Mouse (Mus musculus): Measurements from ENCODE around the gene Zdhhc6. TPM values are rescaled to one million over a fixed set of nuclear protein-coding genes. Genes with fewer than 3 reads are reported as not detected.
A peak's percentile ranks its signal among the peaks of the same experiment; 100 is the strongest.

Gene Zdhhc6
- total RNA-seq, 1 experiment from 2014 or later = 64.5 TPM

DNA sequence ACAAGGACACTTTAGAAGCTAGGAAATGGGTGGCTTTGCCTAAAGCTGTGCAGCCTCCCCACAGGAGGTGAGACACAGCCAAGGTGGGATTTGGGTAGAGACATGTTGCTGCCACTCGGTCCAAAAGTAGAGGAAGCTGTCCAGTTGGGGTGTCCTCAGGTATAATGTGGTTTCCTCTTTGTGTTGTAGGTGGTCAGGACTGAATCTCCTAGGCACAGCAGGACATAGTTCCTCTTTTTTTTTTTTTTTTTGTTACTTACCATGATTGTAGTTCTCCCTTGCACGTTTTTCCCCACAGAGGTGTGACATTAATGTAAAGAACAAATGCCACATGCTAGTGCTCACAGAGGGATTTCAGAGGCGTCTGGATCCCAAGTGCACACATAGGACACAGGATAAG is 50.6 kb downstream of the Zdhhc6 start:
- ATAC-seq (replicated peaks; ENCODE audit: low read depth, poor library complexity, severe bottlenecking) = peak; percentile 66

DNA sequence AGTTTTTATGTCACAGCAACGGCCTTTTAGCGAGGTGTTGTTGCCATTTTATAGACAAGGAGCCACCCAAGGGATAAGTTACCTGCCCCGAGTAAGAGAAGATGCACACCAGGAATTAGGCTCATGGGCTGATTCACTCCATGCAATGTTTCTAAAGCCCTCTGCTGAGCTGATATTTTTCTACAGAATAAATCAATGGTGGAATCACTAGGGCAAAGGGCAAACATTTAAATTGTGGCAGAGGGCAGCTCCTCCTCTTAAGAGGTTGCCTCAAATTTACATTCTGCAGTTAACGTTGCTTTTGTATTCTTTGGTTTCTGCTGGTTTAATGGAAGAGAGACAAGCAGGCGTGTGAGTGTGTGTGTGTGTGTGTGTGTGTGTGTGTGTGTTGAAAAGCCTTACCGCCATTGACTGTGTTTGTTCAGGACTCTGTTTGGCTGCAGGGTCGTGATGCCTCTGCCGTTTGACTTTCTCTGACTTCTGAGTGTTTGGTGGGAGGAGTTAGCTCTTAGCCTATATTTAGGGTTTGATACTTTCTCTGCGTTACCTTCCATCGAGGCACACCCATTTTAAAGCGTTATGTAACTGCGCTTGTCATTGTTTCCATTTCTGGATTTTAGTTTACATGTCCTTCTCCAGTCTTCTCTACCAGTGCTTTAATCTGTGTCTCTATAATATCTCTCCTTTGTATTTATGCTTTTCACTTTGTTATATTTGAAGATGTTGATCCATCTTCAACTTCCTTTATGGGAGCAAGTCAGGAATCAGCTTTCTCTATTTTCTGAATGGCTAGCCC is 55.2 kb downstream of the Zdhhc6 start:
- no peak for ATAC-seq (replicated peaks; ENCODE audit: low read depth, poor library complexity, severe bottlenecking)

DNA sequence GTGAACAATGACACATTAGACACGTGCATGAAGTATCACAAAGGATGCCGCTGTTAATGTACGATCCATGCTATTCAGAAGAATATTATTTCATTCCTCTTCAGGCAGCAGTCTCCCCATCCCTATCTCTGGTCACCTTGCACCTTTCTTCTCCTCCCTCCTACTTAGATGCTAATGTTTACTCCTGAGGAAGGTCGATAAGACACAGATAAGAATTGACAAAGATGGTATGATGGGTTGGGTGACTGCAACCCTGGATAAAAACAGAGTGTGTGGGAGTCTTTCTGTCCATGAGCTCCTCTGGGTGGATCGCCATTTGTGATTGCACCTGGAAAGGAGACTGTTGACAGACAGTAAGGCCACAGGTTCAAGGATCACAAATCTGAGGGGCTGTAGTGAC is 57.3 kb downstream of the Zdhhc6 start:
- no peak for ATAC-seq (replicated peaks; ENCODE audit: low read depth, poor library complexity, severe bottlenecking)

DNA sequence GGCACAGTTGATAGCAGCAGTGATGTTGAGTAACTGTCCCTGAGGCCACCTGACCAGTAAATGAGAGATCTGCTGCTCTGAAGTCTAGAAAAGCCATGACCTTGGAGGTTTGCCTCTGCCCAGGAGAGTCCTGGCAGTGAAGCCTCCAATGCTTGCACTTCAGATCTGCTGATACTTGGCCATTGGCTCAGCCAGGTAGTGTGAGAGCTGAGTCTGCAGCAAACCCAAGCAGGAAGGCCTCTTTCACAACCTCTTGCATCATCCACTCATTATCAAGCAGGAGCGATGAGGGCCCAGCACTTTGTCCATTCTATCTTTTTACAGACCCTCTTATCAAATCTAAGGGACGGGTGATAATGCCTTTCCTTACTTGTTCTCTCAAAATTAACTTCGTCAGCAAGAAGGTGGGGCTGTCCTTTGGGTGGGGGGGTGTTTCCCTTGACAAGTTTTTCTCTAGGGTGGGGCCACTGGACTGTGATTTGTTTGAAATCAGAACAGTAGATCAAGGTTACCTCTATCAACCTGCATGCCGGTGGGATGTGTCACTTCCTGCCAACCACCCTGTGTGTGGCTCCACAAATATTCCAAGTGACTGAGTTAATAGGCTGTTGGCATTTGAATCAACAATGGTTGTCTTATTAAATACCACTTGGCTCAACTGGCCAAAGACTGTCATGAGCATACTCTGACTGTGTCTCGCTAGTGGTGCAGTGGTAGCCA is 58.0 kb downstream of the Zdhhc6 start:
- ATAC-seq (replicated peaks; ENCODE audit: low read depth, poor library complexity, severe bottlenecking) = no peak

DNA sequence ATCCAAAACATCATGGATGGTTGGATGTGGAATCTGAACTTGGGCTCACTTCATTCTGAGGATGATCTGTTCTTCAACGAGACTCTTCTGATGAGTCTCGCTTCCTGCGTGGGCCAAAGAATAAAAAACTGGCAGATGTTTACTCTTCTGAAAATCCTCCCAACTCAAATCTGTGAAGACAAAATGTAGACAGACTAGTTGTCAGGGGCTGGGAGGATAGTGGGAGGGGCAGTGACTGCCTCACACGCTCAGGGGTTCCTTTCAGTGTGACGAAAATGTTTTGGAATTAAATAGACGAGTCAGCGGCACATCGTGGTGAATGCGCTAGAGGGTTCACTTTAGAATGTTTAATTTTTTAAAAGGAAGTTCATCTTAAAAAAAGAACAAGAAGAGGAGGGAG is 59.7 kb downstream of the Zdhhc6 start:
- ATAC-seq (replicated peaks; ENCODE audit: low read depth, poor library complexity, severe bottlenecking) = no peak

DNA sequence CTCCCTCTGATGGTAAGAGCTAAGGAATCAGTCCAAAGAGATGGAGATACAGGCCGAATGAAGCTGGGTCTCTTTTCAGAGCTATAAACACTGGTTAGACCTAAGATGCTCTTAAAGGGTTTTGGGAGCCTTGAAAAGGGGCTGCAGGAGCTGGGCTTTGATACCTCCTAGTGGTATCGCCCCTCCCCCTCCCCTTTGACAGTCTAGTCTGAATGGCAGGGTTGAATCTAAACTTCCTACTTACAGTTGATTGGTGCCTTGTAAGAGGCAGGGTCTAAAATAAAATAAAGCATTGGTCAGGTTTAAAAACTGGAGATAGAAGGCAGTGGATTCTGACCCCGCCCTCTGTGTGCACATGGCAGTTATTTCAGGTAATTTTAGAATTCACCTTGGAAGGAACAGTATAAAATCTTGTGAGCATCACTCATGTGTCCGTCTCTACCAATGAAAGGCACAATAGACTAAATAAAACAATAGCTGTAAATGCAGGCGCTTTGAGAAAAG is 61.3 kb downstream of the Zdhhc6 start:
- peak; percentile 61 for ATAC-seq (replicated peaks; ENCODE audit: low read depth, poor library complexity, severe bottlenecking)

DNA sequence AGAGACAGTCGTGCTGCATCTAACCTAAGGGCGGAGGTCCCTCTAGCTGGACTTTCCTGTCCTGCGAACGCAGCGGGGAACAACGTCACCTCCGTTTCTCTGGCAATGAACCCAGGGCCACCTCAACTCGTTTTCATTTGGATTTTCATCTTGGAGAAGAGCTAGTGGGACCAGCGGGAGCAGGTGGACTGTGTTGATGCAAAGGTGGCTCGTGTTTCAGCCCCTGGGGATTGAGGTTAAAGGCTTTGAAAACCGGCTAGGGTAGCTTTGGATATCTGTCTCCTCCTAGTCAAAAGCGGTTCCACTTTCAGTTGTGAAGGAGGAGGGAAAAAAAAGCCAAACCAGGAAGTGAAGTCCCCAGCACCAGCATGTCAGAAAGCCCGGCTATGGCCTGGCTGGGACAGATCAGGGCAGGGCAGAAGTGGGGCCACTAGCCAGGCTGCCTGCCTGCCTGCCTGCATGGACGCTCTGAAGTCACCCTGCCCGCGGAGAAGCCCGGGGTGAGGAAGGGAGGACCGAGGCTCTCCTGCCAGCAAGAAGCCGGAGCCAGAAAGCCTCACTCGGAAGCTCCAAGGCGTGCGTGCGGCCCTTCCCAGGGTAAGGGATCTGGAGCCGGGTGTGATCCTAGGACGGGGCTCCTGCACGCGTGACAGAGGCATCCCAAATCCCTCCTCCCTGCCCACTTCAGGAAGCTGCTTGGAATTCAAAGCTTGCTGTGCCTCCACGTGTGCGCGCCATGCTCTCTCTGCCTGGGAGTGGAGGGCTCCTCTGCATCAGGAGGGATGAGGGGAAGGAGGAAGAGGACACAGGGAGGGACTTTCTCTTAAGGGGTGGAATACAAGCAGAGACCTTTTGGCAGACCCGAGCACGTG is 62.0 kb downstream of the Zdhhc6 start:
- ATAC-seq (replicated peaks; ENCODE audit: low read depth, poor library complexity, severe bottlenecking) = peak; percentile 71

DNA sequence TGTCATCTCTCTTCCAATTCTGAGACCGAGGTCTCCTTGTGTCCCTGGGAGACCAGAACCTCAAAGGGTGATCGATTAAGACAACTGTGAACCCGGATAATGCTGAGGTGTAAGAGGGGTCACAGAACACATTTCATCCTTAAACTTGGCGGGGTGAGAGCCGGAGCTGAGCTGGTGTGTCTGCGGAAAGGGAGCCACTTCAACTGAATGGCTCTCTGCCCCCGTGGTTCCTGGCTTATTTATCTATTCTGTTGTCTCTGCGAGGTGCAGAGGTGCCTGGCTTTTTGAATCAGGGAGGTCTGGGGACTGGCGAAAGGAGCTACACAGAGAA is 62.6 kb downstream of the Zdhhc6 start:
- ATAC-seq (replicated peaks; ENCODE audit: low read depth, poor library complexity, severe bottlenecking) = no peak; the same call in 1 of the 2 replicates

DNA sequence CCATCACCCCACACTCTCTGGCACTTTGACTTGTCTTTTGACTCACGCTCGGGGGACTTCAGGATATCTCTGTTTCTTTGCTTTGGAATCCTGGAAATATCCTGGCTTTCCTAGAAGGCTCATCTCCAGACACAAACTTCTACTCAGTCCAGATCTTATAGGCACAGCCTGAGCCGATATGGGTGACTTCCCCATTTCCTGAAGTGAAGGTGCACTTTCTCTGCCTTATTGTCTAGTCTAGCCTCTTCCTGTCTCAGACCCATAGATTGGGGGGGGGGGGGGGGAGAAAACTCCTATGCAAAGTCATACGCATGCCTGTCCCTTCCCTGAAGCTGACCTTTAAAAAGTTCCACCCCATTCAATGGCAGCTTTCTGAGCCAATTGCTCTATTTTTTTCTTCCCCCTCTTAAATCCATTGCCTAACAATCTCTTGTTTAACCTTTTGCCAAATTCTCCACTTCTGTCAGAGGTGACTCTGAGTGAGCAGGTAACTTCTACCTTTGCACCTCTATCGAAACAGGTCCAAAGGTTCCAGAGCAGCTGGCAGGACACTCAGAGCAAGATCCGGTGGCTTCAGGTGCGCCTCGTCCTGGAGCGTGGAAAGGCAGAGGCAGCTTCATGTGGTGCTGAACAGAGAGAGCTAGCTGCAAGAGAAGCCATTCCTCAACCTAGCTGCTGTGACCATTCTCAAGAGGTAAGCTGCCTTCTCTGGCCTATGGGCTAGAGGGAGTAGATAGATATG is 64.3 kb downstream of the Zdhhc6 start, which contains the start of gene Acsl5:
Gene Acsl5 (plus strand): TSS at position 556 of the 742 bp plus-strand sequence.
- ATAC-seq (replicated peaks; ENCODE audit: low read depth, poor library complexity, severe bottlenecking) = no peak

DNA sequence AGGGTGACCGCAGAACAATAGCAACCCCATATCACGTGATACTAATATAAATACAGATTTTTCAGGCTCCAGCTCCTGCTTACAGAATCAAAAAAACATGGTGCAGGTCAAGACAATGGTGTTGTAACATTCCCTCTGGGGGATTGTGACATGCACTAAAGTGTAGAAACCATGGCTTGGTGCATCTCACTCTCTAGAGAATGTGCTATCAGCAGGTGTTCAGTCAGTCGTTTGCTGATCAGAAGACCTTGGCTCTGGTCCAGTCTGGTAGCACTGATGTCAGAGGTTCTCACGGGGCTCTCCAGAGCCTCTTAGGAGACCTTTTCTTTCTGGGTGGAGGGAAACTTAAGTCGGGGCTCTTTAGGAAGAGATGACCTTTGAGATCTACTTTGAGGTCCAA is 65.4 kb downstream of the Zdhhc6 start:
- no peak for ATAC-seq (replicated peaks; ENCODE audit: low read depth, poor library complexity, severe bottlenecking)

DNA sequence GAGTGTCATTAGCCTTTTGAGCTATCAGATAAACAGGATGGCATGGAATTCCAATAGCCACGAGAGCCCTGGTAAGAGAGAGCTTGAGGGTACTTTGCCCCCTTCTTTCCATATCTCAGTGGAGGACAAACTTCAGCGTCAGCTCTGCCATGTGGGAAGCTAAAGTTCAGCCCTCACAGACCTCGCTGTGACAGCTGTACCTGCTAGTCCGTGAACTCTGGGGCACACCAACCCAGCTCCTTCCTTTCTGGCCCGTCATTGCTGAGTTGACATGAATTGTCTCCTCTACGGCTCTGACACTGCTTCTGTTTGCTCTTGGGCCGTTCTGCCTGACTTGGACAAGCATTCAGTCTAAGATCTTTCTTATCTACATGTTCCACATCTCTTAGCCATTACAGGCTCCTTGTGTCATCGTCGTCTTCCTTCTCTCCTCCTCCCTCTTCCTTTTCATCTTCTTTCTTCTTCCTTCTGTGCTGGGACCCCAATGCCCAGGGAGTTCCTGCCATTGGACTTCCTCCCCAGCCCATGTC is 67.8 kb downstream of the Zdhhc6 start:
- ATAC-seq (replicated peaks; ENCODE audit: low read depth, poor library complexity, severe bottlenecking) = no peak

DNA sequence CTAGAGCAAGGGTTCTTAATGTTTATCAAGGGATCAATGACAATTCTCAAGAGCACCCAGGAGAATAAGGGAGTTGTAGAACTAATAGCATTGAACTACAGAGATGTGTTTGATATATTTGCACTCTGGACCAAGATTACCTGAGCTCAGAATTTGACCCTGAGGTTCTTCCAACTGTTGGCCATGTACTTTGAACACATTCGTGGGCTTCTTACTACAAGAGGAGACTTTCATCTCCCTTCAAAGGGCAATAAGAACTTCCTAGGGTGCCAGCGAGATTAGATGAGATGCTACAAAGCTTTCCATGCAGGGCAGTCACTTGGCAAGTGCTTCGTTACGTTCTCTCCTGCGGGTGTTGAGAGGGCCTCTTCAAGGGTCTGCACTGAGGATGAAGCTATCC is 68.3 kb downstream of the Zdhhc6 start:
- ATAC-seq (replicated peaks; ENCODE audit: low read depth, poor library complexity, severe bottlenecking) = no peak

DNA sequence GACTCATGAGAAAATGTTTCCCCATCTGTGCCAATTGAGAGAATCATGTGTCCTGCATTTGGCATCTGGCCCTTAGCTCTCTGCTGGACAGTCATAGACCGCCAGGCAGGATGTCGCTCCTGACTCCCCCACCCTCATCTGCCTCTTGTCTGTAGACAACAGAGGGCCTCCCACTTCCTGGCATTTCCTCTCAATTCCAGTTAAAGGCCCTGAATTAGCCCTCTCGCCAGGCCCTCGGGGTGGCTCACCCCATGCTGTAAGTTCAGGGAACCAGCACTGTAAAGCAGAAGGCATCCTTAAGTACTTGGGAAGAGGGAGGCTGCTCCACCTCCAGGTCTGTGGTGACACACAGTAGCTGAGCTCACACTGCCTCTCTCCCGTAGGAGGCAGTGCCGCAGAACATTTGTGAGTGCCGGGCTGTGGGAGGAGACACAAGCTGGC is 71.0 kb downstream of the Zdhhc6 start:
- ATAC-seq (replicated peaks; ENCODE audit: low read depth, poor library complexity, severe bottlenecking) = peak; percentile 67

DNA sequence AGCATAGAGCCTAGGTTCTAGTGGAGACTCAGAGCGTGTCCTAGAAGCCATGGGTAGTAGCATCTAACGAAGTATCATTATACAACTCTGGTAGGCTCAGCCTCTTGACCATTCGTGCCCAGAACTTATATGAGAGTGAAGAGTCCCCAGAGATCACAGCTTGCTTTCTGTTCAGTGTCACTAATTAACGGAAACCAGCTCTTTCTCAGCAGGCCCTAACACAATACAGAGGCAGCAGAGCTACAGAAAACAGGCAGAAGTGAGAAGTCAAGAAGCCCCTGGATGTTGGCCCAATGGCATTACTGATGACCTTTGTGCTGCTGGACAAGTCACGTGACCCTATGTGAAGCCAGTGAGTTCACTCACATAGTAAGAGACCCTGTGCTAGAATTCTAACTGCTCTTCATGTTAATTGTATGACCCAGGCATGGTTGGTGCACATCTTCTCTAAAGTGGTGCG is 74.6 kb downstream of the Zdhhc6 start, which contains the start of gene Gucy2g:
Gene Gucy2g (minus strand): TSS at position 51 of the 460 bp plus-strand sequence.
- no peak for ATAC-seq (replicated peaks; ENCODE audit: low read depth, poor library complexity, severe bottlenecking)

DNA sequence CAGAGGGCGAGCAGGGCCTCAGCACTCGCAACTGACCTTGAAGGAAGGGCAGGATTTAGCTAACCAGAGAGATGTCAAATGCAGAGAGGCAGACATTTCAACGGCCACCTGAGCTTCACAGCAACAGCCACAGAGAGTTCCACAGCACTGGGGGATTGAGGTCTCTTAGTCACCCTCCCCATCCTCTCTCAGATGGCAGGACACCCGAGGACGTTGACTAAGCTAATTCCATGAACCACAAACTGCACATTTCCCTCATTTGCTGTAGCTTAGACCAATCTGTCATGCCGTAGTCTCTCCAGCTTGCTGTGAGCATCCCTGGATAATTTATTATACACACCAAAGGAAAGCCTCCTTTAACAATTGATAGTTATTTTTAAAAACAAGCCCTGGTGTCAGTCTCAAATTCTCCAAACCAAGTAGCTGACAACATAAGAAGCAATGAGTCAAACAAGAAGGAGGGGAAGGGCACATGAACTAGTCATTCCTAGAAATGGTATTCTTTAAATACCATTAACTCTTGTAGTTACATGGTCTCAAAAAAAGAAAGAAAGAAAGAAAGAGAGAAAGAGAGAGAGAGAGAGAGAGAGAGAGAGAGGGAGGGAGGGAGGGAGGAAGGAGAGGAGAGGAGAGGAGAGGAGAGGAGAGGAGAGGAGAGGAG is 75.9 kb downstream of the Zdhhc6 start:
- ATAC-seq (replicated peaks; ENCODE audit: low read depth, poor library complexity, severe bottlenecking) = no peak

DNA sequence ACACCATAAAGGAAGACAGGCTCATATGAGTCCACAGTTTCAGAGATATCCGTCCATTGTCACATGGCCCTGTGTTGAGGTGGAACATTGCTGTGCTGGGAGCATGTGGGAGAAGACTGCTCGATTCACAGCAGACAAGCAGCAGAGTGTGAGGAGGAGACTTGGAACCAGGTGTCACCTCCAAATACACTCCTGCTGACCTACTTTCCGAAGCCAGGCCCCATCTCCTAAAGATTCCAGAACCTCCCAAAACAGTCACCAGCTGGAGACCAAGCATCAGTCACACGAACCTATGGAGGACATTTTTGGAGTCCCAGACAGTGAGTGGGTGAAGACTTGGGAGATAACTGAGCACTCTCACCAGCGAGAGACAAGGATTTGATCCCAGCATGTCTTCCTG is 79.3 kb downstream of the Zdhhc6 start:
- ATAC-seq (replicated peaks; ENCODE audit: low read depth, poor library complexity, severe bottlenecking) = no peak

DNA sequence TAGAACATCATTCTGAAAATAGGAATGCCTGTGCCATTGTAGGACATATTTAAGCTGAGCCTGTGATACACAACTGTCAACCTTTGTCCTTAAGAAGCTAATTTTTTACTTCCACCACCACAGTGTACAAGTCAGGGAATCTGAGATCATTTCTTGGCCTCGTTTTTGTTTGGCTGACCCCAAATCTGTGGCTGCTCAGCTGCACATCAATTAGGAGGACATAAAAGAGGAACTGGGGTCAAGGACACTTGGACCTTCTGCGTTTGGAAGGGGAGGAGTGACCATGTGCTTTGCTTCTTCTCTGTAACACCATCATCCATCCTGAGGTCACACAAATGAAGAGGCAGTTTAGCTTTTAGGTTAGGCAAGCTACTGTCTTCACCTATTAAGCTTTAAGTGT is 79.8 kb downstream of the Zdhhc6 start:
- ATAC-seq (replicated peaks; ENCODE audit: low read depth, poor library complexity, severe bottlenecking) = no peak

DNA sequence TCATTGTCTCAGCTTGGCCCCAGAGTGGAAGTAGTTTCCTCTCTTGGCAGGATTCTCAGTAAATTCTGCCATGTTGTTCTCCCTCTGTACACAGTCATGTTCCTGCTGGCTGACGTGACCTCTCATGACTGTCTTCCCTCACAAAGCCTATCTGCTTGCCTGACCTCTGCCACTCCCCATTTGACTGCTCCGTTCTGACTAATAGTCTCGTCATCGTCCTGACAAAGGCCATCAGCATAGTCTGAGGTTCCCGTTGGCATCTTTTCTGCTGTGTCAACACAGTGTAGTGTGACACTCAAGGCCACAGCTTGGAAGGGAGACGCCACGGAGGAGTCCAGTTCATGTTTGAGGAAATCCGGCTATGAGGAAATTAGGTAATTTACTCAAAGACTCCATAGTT is 83.7 kb downstream of the Zdhhc6 start:
- ATAC-seq (replicated peaks; ENCODE audit: low read depth, poor library complexity, severe bottlenecking) = no peak

DNA sequence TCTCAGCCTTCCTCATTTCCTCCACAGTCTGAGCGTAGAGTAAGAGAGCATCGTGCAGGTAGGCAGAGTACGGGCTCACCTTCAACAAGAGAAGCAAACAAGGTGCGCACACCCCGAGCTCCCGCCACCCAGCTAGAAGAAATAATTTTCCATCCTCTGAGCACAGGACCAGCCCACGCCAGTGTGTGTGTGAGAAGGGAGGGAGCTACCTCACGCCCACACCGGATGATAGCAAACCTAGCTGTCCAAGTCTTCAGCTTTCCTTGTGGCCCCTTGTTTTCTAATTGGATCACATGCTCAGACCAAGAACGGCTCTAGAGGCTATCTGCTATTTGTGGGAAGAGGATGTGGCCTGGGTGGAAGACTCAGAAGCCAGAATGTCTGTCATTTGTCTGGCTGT is 84.8 kb downstream of the Zdhhc6 start:
- ATAC-seq (replicated peaks; ENCODE audit: low read depth, poor library complexity, severe bottlenecking) = peak; percentile 66
